Mouse (Mus musculus) cerebellum, postnatal 14 days (tissue): ENCODE measurements around the gene Tax1bp3.

Experiments
- DNase-seq, 2 experiments: peaks; one replicate each; pipeline ENCODE4 v3.0.0; 2021; ENCODE audit warnings: mixed read lengths in 2 of 2

Tax1bp3 gene

GRCm38 (mm10) chr11:73176186-73176585, 697 bp upstream of the Tax1bp3 start:
- no peak for DNase-seq

- DNase-seq, result peak in 1 of 2 experiments; percentile 63
Measured at GRCm38 (mm10) chr11:73177509-73177875, 609 bp downstream of the Tax1bp3 start.

- no peak for DNase-seq
Measured at GRCm38 (mm10) chr11:73177895-73178294, 1.0 kb downstream of the Tax1bp3 start.

GRCm38 (mm10) chr11:73185872-73186615, 9.2 kb downstream of the Tax1bp3 start:
- DNase-seq, result no peak

- no peak for DNase-seq
Measured at GRCm38 (mm10) chr11:73187231-73187630, 10.3 kb downstream of the Tax1bp3 start.

GRCm38 (mm10) chr11:73193047-73193446, 16.2 kb downstream of the Tax1bp3 start:
- DNase-seq, result peak; percentile 83 to 84

- no peak for DNase-seq
Measured at GRCm38 (mm10) chr11:73194444-73194843, 17.6 kb downstream of the Tax1bp3 start.

GRCm38 (mm10) chr11:73198190-73198589, 21.3 kb downstream of the Tax1bp3 start:
- DNase-seq, result no peak

- peak in 1 of 2 experiments; percentile 84 for DNase-seq
Measured at GRCm38 (mm10) chr11:73198603-73199229, 21.8 kb downstream of the Tax1bp3 start, which contains the start of gene Ctns. Ctns (minus strand) TSS chr11:73199042.

GRCm38 (mm10) chr11:73199230-73199712, 22.4 kb downstream of the Tax1bp3 start, which contains the start of gene Shpk:
Shpk (plus strand) TSS chr11:73199460.
- DNase-seq, result peak; percentile 97 to 98

GRCm38 (mm10) chr11:73199879-73200278, 23.0 kb downstream of the Tax1bp3 start:
- DNase-seq, result no peak

GRCm38 (mm10) chr11:73201021-73201420, 24.1 kb downstream of the Tax1bp3 start:
- no peak for DNase-seq

- no peak for DNase-seq
Measured at GRCm38 (mm10) chr11:73201597-73201996, 24.7 kb downstream of the Tax1bp3 start.

GRCm38 (mm10) chr11:73203895-73204294, 27.0 kb downstream of the Tax1bp3 start:
- no peak for DNase-seq

GRCm38 (mm10) chr11:73205194-73205593, 28.3 kb downstream of the Tax1bp3 start:
- no peak for DNase-seq

- no peak for DNase-seq
Measured at GRCm38 (mm10) chr11:73207621-73208020, 30.7 kb downstream of the Tax1bp3 start.

- peak; percentile 43 to 55 for DNase-seq
Measured at GRCm38 (mm10) chr11:73213956-73214355, 37.1 kb downstream of the Tax1bp3 start.

GRCm38 (mm10) chr11:73219671-73220070, 42.8 kb downstream of the Tax1bp3 start:
- no peak for DNase-seq

- DNase-seq, result no peak
Measured at GRCm38 (mm10) chr11:73220651-73221050, 43.8 kb downstream of the Tax1bp3 start.

GRCm38 (mm10) chr11:73222846-73223245, 46.0 kb downstream of the Tax1bp3 start:
- no peak for DNase-seq

- DNase-seq, result peak in 1 of 2 experiments; percentile 30
Measured at GRCm38 (mm10) chr11:73223966-73224365, 47.1 kb downstream of the Tax1bp3 start.

- DNase-seq, result no peak
Measured at GRCm38 (mm10) chr11:73225856-73226255, 49.0 kb downstream of the Tax1bp3 start.

GRCm38 (mm10) chr11:73228881-73229280, 52.0 kb downstream of the Tax1bp3 start:
- DNase-seq, result no peak

GRCm38 (mm10) chr11:73230081-73230480, 53.2 kb downstream of the Tax1bp3 start:
- DNase-seq, result no peak
